Mouse (Mus musculus) layer of hippocampus, adult 11-12 months (tissue): Measurements from ENCODE around the gene Gfpt1.
A peak's percentile ranks its signal among the peaks of the same experiment; 100 is the strongest.
"Not testable (repeated sequence)": the region's sequence is repeated elsewhere in the genome, so short reads cannot be mapped to it uniquely, and the experiment has no call there.

Experiments used
- DNase-seq: peaks from one replicate; pipeline ENCODE4 v3.0.0; 2022; ENCODE audit warnings: low spot score

Gene Gfpt1

GRCm38 (mm10) chr6:87042337-87043130, at the start of gene Gfpt1:
Gfpt1 (plus strand) TSS chr6:87042846.
- DNase-seq = peak; percentile 94

- no peak for DNase-seq
Measured at GRCm38 (mm10) chr6:86994254-86994653, 48.4 kb upstream of the Gfpt1 start.

GRCm38 (mm10) chr6:86996629-86997307, 45.9 kb upstream of the Gfpt1 start:
- DNase-seq = peak; percentile 31

GRCm38 (mm10) chr6:86997360-86997759, 45.3 kb upstream of the Gfpt1 start:
- no peak for DNase-seq

DNA sequence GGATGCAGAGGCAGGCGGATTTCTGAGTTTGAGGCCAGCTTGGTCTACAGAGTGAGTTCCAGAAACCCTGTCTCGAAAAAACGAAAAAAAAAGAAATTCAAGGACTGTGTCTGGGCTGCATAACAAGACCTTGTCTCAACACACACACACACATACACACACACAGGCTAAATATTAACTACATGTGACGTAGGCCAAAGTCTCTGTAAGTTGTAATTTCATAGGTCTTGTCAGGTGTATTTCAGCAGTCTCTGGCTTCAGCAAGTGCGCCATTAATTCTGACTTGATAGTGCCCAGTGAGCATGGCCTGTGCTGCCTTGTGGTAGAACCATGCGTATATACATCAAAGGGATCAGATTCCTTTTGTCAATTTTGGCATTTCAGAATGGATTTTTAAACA, 40.7 kb upstream of the Gfpt1 start:
- no peak for DNase-seq

DNA sequence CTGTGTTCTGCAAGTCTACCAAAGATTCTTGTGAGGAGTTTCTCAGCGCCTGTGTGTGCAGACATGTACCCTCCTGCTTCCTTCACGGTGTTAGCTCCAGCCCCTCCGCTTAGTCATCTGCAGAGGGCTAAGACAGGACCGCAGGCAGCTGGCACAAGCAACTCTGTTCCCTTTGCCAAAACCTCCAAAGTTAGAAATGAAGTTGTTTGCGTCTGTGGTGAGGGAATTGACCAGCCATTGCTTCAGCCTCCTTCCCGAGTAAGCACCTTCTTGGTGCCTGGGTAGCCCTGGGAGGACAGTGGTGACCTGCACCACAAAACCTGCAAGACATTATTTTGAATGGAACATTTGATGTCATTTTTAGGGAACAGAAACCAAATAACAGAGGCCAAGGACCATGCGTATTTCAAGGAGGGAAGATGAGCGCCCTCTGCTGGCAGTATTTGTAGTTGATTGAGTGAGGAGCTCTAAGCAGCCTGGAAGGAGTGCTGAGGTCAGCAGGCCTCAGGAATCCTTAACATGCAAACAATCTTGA, 40.1 kb upstream of the Gfpt1 start:
- DNase-seq = peak; percentile 90

DNA sequence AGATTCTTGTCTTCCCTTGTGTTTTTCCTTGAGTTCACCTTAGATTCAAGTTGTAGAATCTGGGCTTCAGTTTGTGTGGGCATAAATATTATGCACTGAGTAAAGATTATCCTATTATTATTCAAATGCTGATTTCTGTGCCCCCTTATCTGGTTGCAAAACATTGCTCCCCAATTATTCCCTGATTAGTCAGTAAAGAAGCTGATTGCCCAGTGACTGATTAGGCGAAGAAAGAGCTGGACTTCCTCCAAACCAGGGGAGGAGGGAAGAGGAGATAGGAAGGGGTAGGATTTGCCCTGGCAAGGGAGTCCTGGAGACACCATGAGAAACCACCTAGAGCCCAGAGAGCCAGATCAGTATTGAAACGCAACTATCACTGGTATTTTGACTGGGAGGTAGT, 38.5 kb upstream of the Gfpt1 start:
- DNase-seq = no peak

DNA sequence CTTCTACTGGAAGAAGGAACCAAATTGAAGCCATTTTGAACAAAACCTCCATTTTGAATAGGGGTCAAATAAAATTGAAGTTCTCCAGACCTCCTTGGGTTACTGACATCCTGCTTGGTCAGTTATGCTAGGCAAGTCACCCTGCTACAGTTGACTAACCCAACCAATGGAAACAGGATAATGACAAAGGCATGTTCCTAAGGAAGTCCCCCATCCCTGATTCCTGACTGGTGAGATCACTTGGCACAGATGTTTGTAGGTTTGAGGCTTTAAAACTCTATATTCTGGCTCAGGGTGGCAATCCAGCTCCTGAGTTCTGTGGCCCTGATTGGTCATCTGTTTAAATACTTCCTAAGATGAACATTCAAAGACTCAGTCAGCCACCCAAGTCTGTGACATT, 37.1 kb upstream of the Gfpt1 start:
- DNase-seq = no peak

- DNase-seq = no peak
Measured at GRCm38 (mm10) chr6:87008887-87009286, 33.8 kb upstream of the Gfpt1 start, which contains the start of gene Nfu1. Nfu1 (plus strand) TSS chr6:87009236.

DNA sequence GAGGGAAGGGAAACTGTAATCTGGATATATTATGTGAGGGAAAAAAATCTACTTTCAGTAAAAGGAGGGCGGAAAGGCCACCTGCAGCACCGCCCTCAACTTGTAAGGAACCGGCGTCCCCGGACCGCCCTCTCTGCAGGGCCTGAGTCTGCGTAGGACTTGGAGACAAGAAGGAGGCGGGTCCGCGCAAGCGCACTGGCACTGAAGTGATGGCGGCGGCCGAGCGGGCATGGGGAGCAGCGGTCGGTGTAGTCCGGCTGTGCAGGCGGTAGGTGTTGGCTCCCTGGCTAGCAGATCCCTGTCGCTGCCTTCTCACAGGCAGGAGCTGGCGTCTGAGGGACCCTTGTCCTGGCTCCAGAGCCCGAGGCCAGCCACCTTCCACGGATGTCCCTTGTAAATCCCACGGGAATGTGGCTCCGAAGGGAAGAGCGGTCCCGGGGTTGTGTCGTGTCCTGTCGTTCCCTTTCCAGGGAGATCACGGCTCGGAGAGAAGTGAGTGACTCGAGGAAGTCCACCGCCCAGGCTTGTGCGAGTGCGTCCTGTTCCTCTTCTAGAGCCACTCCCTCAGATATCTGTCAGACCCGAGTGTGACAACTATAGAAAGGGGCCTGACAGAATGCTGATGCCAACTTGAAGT, 32.8 kb upstream of the Gfpt1 start:
- DNase-seq = peak; percentile 93

GRCm38 (mm10) chr6:87016916-87017315, 25.7 kb upstream of the Gfpt1 start:
- DNase-seq = peak; percentile 55

DNA sequence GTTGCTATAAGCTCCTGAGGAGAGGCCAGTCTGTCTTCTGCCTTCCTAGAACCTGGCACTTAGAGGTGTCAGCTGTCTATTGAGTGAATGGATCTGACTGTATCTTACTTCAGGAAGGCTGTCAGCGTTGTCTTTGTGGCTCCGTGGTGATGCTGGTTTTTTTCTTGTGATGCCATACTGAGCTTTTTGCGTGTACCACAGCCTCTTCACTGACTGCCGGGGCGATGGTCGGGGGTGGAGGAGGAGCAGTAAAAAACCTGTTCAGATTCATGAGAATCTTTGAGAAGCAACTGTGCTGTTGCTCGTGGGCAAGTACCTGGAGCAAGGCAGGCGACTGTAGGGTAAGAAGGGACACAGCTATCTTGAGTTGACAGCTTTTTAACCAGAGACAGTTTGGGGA, 23.8 kb upstream of the Gfpt1 start:
- no peak for DNase-seq

DNA sequence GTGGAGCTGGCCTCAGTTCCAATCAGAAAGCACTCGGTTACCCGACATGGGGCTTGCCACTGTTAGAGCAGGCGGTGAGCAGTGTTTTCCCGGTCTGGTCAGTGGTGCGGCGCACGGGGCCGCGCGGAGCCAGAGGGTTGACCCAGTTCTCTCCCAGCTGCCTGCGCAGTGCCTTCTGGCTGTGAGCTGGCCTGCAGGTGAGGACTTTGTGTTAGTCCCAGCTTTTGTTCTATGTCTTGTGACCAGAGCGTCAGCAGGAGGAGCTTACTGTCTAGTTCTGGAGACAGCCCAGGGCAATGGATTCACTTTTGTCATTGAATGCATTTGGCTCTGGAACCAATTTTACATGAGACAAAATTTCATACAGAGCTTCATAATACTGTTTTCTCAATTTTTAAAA, 20.9 kb upstream of the Gfpt1 start:
- no peak for DNase-seq

GRCm38 (mm10) chr6:87026980-87027379, 15.7 kb upstream of the Gfpt1 start:
- no peak for DNase-seq

DNA sequence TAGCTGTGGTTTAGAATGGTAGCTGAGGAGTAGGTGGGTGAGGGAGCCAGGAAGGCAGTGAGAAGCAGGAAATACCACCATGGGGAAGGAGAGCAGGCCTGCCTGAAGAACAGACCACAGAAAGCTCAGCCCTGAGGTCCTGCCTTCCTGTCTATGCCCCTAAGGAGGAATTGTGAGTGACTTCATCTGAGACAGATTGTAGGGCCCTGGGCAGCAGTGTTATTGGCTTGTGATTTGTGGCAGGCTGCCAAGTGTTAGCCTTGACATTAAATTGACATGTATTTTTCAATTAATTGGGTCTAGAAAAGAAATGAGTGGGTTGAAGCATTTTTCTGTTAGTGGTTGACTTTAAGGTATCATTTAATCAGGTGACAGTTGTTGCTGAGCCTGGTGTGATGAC, 13.8 kb upstream of the Gfpt1 start:
- DNase-seq = no peak

GRCm38 (mm10) chr6:87031310-87031709, 11.3 kb upstream of the Gfpt1 start:
- DNase-seq = not testable (repeated sequence)

DNA sequence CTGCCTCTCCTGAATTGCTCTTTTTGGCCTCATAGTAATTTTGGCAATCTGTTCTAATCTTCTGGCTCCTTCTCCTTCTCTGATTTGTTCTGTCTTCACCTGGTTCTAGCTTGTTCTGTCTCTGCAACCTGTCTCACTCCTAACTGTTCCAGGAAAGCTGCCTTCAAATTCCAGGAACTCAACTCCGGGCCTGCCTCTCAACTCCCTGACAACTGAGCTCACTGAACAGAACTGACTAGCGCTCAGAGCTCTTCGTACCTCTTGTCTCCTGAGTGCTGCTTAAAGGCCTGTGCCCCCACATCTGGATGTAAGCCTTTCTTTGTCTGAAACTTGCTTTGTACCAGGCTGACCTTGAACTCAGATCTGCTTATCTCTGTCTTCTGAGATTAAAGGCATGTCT, 10.2 kb upstream of the Gfpt1 start:
- DNase-seq = no peak

DNA sequence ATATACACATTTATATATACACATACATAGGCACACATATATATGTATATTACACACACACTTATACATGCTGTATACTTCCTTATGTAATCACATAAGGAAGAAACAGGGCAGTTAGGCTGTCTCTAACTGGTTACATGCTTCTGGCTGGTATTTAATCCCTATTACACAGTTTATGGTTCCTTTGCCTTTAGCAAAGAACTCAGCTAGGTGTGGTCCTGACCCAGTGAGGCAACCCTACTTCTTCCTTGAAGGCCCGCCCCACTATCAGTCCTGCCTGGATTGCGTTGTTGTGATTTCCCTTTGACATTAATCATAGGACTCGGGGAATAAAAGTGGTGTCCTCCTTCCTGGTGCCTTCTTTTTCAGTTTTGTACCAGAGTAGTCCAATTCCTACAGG, 8.3 kb upstream of the Gfpt1 start:
- no peak for DNase-seq

DNA sequence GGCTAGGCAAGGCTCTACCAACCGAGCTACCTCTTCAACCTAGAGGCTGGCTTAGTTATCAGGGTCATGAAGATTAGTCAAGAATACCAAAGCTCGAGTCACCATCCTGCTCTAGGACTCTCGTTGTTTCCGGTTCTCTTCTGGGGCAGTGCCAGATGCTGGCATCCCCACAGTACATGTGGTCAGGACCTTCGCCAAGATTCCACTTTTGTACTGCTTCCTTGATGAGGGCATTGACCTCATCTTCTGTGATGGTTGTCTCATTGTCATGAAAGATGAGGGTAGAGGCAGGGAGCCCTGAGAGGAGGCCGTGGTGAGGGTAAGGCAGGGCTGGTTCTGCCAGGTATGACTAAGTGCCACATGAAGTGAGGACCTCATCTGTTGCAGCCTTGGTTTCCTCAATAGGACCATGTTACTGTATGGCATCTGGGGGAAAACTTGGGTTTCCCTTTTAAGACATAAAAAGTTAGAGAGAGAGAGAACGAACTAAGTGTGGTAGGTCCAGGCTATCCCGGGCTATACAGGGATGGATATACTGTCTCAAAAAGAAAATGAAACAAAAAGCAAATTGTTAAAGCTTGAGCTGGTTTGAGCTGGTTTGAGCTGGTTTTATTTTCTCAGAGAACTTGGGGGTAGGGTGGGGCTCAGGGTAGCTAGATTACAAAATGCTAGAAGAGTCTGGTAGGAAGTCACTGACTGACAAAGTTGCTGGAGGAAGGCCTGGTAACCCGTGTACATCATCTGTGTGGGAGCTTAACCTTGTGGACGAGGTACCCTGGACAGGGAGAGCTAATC, 4.6 kb upstream of the Gfpt1 start:
- no peak for DNase-seq

DNA sequence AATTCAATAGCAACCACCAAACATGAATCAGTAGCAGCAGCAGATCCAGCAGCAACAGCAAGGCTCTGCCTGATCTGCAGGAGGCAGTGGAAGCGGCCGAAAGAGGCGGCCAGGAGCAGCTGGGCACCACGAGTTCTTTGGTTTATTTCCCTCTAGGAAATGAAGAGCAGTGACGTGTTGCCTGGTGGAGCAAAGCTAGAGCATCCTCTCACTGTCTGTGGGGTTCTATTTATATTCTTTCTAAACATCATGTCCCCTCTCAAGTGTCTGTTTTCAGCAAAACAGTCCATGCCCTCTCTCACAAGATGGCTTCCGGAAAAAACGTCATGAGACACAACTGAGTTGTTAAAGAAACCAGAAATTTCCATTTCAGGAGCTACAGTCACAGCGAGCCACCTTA, 3.5 kb upstream of the Gfpt1 start:
- no peak for DNase-seq

- peak; percentile 21 for DNase-seq
Measured at GRCm38 (mm10) chr6:87040971-87041370, 1.7 kb upstream of the Gfpt1 start.

DNA sequence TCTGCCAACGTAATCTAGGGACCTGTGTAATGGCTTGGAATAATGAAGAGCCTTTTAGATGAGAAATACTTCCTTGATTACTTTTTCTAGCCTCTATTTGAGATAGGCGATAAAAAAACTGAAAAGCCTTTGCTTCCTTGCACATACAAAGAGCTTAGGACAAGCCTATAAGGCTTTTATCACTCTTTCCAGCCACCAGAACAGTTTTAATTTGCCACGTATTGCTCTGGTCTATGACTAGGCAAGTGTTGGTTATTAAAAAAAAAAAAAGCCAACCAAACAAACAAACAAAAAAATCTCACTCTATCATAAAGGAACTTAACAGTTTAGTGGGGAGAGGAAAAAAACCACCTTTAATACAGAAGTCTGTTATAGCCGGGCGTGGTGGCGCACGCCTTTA, 1.2 kb upstream of the Gfpt1 start:
- no peak for DNase-seq
